Mouse (Mus musculus) myocyte (in vitro differentiated cells): ENCODE results near the gene Hic1. TPM values are rescaled to one million over a fixed set of nuclear protein-coding genes. Genes with fewer than 3 reads are reported as not detected.

Source experiments
- H3K27me3 ChIP-seq: one replicate; pipeline ENCODE4 v1.6.1; 2011; ENCODE audit not compliant: control insufficient read depth, insufficient read depth, insufficient read length
- H3K36me3 ChIP-seq: one replicate; pipeline ENCODE4 v1.6.1; 2011; ENCODE audit not compliant: control insufficient read depth, insufficient read depth
- H3K4me2 ChIP-seq: one replicate; pipeline ENCODE4 v1.6.1; 2011; ENCODE audit warnings: low read depth, control low read depth
- H3K4me3 ChIP-seq: one replicate; pipeline ENCODE4 v1.5.1; 2011; ENCODE audit warnings: mild to moderate bottlenecking, control low read depth, moderate library complexity
- H3K79me2 ChIP-seq: one replicate; pipeline ENCODE4 v1.6.1; 2011; ENCODE audit not compliant: control insufficient read depth, insufficient read depth
- H3ac ChIP-seq: one replicate; pipeline ENCODE4 v1.6.1; 2011; ENCODE audit not compliant: control insufficient read depth, insufficient read length
- CEBPB ChIP-seq: IDR thresholded peaks from 2 replicates; pipeline ENCODE4 v1.6.1; 2011; ENCODE audit warnings: mild to moderate bottlenecking, moderate library complexity; ENCODE audit not compliant: poor library complexity, insufficient read depth, severe bottlenecking
- E2F4 ChIP-seq: IDR thresholded peaks from one replicate; pipeline ENCODE4 v1.6.1; 2011; ENCODE audit warnings: mild to moderate bottlenecking, control low read depth, moderate library complexity; ENCODE audit not compliant: insufficient read depth
- MAX ChIP-seq: IDR thresholded peaks from one replicate; pipeline ENCODE4 v1.6.1; 2011; ENCODE audit warnings: low read depth, mild to moderate bottlenecking, control low read depth
- MYOD1 ChIP-seq, 3 experiments: IDR thresholded peaks; one replicate each; pipeline ENCODE4 v1.6.1; 2011; ENCODE audit warnings: control low read depth in 2 of 3, low read depth in 2 of 3, mild to moderate bottlenecking in 2 of 3, moderate library complexity in 1 of 3; ENCODE audit not compliant: insufficient read length in 2 of 3, control insufficient read depth in 1 of 3
- MYOG ChIP-seq, 3 experiments: IDR thresholded peaks; one replicate each; pipeline ENCODE4 v1.6.1; 2011; ENCODE audit warnings: control low read depth in 2 of 3, low read depth in 2 of 3, mild to moderate bottlenecking in 2 of 3; ENCODE audit not compliant: insufficient read length in 2 of 3, control insufficient read depth in 1 of 3, insufficient read depth in 1 of 3
- POLR2A ChIP-seq: IDR thresholded peaks from one replicate; pipeline ENCODE4 v1.6.1; 2011; ENCODE audit warnings: low read depth, mild to moderate bottlenecking, control low read depth, moderate library complexity; ENCODE audit not compliant: insufficient read length
- POLR2AphosphoS2 ChIP-seq: IDR thresholded peaks from one replicate; pipeline ENCODE4 v1.6.1; 2011; ENCODE audit warnings: low read depth, control low read depth; ENCODE audit not compliant: insufficient read length
- REST ChIP-seq: IDR thresholded peaks from one replicate; pipeline ENCODE4 v1.6.1; 2011; ENCODE audit warnings: mild to moderate bottlenecking, control low read depth, moderate library complexity; ENCODE audit not compliant: insufficient read depth, insufficient read length
- SRF ChIP-seq: IDR thresholded peaks from one replicate; pipeline ENCODE4 v1.6.1; 2011; ENCODE audit warnings: low read depth; ENCODE audit not compliant: control insufficient read depth, insufficient read length
- TCF12 ChIP-seq: IDR thresholded peaks from one replicate; pipeline ENCODE4 v1.6.1; 2011; ENCODE audit warnings: mild to moderate bottlenecking, control low read depth; ENCODE audit not compliant: poor library complexity, insufficient read depth, severe bottlenecking
- TCF3 ChIP-seq: IDR thresholded peaks from one replicate; pipeline ENCODE4 v1.6.1; 2011; ENCODE audit warnings: low read depth, control low read depth; ENCODE audit not compliant: insufficient read length
- USF1 ChIP-seq: IDR thresholded peaks from one replicate; pipeline ENCODE4 v1.6.1; 2011; ENCODE audit warnings: low read depth, mild to moderate bottlenecking, control low read depth, moderate library complexity
- polyA plus RNA-seq: library from polyadenylated mRNA; unstranded; fragments of >200 nt; fragmentation: generic; extraction: Trizol; gene quantifications from one replicate; pipeline ENCODE4 v1.2.1, GENCODE M21; 2012; ENCODE audit warnings: missing spikeins

Gene Hic1
- polyA plus RNA-seq, 1 experiment = 0.11 TPM

DNA sequence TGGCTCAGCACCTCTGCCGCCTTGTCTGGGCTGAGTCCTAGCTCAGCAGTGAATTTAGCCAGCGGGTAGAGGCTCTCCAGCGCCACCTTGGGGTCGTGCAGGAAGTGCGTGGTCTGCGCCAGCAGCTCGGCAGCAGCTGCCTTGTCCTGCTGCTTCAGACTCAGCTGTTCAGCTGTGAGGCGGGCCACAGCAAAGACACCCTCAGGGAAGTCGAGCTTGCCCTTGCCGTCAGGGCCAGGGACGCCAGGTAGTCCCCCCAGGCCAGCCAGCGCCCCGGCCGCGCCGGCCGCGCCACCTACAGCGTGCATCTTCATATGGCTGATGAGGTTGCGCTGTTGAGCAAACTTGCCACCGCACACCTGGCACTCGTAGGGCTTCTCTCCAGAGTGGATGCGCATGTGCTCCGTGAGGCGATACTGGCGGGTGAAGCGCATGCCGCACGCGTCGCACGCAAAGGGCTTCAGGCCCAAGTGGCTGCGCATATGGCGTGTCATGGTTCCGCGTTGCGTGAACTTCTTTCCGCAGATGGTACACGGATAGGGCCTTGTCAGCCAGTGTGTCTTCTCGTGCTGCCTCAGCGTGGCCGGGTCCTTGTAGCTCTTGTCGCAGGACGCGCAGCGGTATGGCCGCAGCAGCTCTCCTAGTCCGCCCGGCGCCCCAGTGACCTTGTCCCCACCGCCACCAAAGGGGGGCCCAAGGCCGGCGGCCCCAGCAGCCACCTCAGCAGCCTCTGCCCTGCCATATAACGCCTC, 3.7 kb downstream of the Hic1 start:
- H3K27me3 ChIP-seq = no peaks in the 10 kb centered on the region
- no peak overlapping the region for H3ac ChIP-seq
- no peaks in the 10 kb centered on the region for H3K36me3 ChIP-seq
- no peaks in the 10 kb centered on the region for H3K79me2 ChIP-seq
- no peak for TF ChIP-seq E2F4
- TF ChIP-seq SRF = no peak
- TF ChIP-seq POLR2A = no peak
- TF ChIP-seq MAX = no peak
- no peak for TF ChIP-seq CEBPB
- no peak for TF ChIP-seq REST
- TF ChIP-seq USF1 = no peak
- no peak for TF ChIP-seq TCF3
- TF ChIP-seq POLR2AphosphoS2 = no peak
- TF ChIP-seq MYOG (IDR thresholded peaks at IDR 0.05; ENCODE audit: control insufficient read depth in 1 of 3, insufficient read depth in 1 of 3, insufficient read length in 2 of 3, low read depth in 2 of 3) = no peak
- no peak for TF ChIP-seq MYOD1 (IDR thresholded peaks at IDR 0.05; ENCODE audit: control insufficient read depth in 1 of 3, insufficient read length in 2 of 3, low read depth in 2 of 3)
- no peak for TF ChIP-seq TCF12
- no peak overlapping the region for H3K4me2 ChIP-seq
- no peak overlapping the region for H3K4me3 ChIP-seq

GRCm38 (mm10) chr11:75164750-75165149, 4.6 kb downstream of the Hic1 start:
- no peaks in the 10 kb centered on the region for H3K36me3 ChIP-seq

DNA sequence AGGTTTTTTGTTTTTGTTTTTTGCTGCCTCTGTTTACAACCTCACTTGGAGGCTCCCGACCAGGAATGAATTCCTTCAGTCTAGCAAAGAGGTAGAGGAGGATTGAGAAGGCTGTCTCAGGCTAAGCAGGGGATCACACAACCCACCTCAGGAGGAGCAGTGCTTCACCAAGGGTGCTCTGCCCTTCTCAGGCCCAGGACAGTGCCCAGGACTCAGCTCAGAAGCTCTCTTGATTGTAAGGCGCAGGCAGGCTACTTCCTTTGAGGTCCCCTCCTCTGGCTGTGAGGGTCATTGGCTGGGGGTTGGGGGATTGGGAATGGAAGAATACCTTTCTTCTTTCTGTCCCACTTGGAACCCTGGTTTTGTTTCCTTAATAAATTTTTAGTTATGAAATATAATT, 5.3 kb downstream of the Hic1 start:
- H3K4me3 ChIP-seq = no peak overlapping the region
- H3ac ChIP-seq = no peak overlapping the region
- H3K4me2 ChIP-seq = no peak overlapping the region
- no peak for TF ChIP-seq MYOG (IDR thresholded peaks at IDR 0.05; ENCODE audit: control insufficient read depth in 1 of 3, insufficient read depth in 1 of 3, insufficient read length in 2 of 3, low read depth in 2 of 3)
- no peak for TF ChIP-seq POLR2AphosphoS2
- no peak for TF ChIP-seq TCF12
- no peak for TF ChIP-seq SRF
- no peak for TF ChIP-seq CEBPB
- no peak for TF ChIP-seq MYOD1 (IDR thresholded peaks at IDR 0.05; ENCODE audit: control insufficient read depth in 1 of 3, insufficient read length in 2 of 3, low read depth in 2 of 3)
- TF ChIP-seq REST = no peak
- TF ChIP-seq E2F4 = no peak
- no peak for TF ChIP-seq POLR2A
- TF ChIP-seq TCF3 = no peak
- no peak for TF ChIP-seq MAX
- TF ChIP-seq USF1 = no peak
- no peaks in the 10 kb centered on the region for H3K36me3 ChIP-seq
- no peaks in the 10 kb centered on the region for H3K79me2 ChIP-seq
- no peaks in the 10 kb centered on the region for H3K27me3 ChIP-seq

More at GRCm38 (mm10) chr11:75164750-75165149, 4.6 kb downstream of the Hic1 start:
- Histone ChIP-seq H3K4me3 (no peak overlapping the region), H3K79me2 (no peaks in the 10 kb centered on the region), H3ac (no peak overlapping the region), H3K4me2 (no peak overlapping the region), H3K27me3 (no peaks in the 10 kb centered on the region)
- TF ChIP-seq TCF12 = no peak
- no peak for TF ChIP-seq MYOD1 (IDR thresholded peaks at IDR 0.05; ENCODE audit: control insufficient read depth in 1 of 3, insufficient read length in 2 of 3, low read depth in 2 of 3)
- TF ChIP-seq USF1 = no peak
- TF ChIP-seq TCF3 = no peak
- TF ChIP-seq REST = no peak
- TF ChIP-seq POLR2A = no peak
- no peak for TF ChIP-seq MYOG (IDR thresholded peaks at IDR 0.05; ENCODE audit: control insufficient read depth in 1 of 3, insufficient read depth in 1 of 3, insufficient read length in 2 of 3, low read depth in 2 of 3)
- TF ChIP-seq CEBPB = no peak
- no peak for TF ChIP-seq E2F4

GRCm38 (mm10) chr11:75163379-75163778, 5.9 kb downstream of the Hic1 start:
- no peak overlapping the region for H3K4me3 ChIP-seq
- TF ChIP-seq E2F4 (no peak), MYOG (IDR thresholded peaks at IDR 0.05; ENCODE audit: control insufficient read depth in 1 of 3, insufficient read depth in 1 of 3, insufficient read length in 2 of 3, low read depth in 2 of 3) (no peak), MAX (no peak), POLR2A (no peak), USF1 (no peak), TCF3 (no peak), CEBPB (no peak), SRF (no peak), MYOD1 (IDR thresholded peaks at IDR 0.05; ENCODE audit: control insufficient read depth in 1 of 3, insufficient read length in 2 of 3, low read depth in 2 of 3) (no peak)
- H3K4me2 ChIP-seq = no peak overlapping the region
- no peaks in the 10 kb centered on the region for H3K36me3 ChIP-seq
- no peaks in the 10 kb centered on the region for H3K27me3 ChIP-seq
- H3ac ChIP-seq = no peak overlapping the region
- no peaks in the 10 kb centered on the region for H3K79me2 ChIP-seq
